Mouse (Mus musculus): ENCODE results near the gene Scp2.

The Scp2 gene

GRCm38 (mm10) chr4:108059601-108060379 is 85.0 kb downstream of the Scp2 start:
- DNase-seq (ENCODE audit: low spot score), result no peak

DNA sequence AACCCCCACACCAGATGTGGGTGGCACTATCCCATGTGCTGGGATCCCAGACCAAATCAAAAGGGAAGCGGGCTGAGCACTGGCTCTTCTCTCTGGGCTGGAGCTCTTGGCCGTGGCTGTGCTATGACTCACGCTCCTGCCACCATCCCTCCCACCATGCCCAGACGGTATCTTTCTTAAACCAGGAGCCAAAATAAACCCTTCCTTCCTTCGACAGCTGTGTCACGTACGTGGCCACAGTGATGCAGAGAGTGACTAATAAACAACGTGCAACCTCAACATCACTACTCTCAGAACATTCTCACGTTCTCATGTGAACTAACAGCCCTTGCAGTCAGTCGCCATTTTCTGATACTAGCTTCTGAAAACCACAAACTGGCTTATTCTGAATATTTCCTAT is 86.6 kb downstream of the Scp2 start:
- DNase-seq (ENCODE audit: low spot score), result no peak

DNA sequence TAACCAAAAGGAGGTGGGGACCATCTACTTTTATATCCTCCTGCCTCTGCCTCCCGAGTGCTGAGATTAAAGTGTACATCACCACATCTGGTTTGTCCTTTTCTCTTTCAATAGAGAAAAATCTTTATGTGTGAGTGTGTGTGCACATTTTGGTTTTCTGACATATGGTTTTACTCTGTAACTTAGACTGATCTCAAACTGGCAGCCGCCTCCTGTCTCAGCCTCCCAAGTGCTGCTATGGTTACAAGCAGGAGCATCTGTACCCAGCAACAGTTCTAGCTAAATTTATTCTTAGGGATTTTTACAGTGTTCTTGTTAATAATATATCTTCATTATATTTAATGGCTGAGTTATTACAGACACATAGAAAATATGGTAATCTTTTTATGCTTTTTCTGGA is 87.6 kb downstream of the Scp2 start:
- no peak for DNase-seq (ENCODE audit: low spot score)

DNA sequence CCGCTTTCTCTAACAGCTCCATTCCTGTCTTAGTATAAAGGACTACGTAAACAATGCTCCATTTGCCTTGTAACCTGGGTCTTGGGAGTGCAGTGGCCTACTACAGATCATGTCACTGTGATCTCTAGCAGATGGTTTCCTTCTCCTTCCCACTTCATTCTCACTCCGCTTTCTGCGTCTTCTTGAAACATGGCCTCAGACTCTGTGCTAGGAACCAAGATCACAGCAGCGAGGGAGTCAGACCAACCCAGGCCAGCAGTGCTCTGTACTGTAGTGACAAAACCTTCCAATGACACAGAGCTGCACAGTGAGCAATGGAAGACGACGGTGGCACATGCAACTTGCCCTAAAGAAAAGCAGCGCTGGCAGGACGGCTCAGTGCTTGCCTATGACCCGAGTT is 88.9 kb downstream of the Scp2 start:
- no peak for DNase-seq (ENCODE audit: low spot score)

DNA sequence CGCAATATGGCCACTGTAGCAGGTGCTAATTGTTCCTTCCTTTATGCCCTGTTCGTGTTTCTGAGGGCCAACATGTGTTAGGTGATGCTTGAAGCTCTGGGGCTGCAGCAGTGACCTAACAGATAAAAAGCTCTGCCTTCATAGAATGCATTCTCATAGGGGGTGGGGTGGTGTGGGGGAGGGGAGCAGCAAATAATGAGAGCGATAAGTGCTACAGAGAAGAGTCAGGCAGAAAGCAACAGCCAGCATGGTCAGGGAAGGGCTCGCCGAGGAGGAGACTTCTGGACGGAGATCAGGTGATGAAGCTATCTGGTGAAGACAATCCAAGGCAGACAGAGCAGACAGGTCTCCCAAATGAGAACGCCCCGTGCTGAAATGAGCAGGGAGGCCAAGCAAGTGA is 92.1 kb downstream of the Scp2 start:
- DNase-seq (ENCODE audit: low spot score), result no peak

DNA sequence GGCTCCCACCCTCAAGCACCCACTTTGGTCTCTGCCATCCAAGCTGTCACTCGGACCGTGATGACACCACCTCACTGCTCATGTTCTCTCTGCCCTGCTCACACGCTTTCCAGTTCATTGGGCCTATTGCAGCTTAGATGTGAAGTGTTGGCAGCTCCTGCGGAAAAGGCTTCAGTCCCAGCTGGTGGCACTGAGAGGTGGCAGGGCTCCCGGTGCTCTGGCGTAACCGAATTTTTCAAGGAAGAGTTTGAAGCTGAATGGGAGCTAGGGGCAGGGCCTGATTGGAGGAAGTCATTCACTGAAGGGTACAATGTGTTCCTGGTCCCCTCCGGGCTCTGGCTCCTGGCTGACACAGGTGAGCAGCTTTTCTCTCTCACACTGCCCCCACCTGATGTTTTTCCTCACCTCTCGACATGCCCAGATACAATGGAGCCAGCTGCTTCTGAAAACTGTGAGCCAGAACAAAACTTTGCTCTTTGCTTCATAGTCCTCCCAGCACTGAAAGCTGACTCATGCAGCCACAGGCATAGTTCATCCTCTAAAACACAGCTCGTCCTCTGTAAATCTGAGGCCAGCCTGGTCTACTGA is 93.0 kb downstream of the Scp2 start:
- no peak for DNase-seq (ENCODE audit: low spot score)

- no peak for DNase-seq (ENCODE audit: low spot score)
Observed at GRCm38 (mm10) chr4:108046136-108046535, 98.7 kb downstream of the Scp2 start.

DNA sequence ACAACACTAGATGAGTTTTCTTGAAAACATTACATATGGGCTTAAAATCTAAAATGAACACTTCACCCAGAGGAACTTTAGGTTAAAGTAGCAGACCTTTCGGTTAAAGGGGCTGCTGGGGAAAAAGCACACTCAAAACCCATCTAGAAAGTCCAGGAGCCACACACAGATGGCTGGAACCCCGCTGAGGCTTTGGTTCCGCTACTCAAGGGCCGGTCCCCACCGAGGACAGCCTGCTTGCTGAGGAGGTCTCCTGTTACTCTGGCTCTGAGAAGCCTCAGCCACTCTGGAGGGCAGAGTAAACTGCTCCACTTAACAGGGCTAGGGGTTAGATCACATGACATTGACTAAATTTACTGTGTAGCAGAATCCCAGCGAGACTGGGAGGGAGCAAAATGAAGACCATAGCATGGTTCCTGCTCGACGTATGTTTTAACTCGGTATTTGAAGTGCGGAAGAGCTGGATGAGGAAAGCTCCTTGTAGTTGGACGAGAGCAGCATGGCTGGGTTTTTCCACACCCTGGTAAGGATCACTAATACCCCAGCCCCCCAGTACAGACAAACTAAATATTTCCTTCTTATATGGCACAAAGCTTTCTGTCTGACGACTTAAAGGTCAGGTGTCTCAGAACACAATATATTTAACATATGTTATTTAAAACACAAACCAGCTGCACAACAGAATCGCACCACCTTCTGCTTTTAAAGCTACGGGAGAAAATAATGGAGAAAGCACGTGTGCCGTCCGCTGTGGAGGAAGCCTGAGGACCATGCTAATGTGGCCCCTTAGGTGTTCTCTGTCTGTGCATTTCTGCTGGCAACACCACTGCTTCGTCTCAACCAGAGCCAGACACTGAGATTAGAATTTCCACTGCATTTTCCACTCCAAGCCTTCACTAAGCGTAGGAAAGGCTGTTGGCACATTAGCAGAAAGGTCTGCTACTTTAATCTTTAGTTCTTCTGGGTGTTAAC is 99.4 kb downstream of the Scp2 start:
- DNase-seq (ENCODE audit: low spot score), result no peak

DNA sequence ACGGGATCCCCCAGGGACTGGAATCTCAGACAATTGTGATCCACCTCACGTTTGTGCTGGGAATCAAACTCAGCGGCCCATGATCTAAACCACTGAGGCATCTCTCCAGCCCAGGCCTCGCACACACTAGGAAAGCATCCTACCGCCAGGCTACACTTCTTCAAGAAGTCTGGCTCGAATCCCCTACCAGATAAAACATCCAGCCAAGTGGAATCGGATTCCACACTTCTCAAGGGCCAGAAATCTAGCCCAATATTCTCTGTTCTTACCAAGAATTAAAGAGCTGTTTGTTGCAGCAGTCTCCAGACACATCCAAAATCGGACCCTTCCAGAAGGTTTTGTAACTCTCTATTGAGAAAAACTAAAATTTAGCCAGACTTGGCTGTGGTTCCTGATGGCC is 107.8 kb downstream of the Scp2 start:
- no peak for DNase-seq (ENCODE audit: low spot score)

DNA sequence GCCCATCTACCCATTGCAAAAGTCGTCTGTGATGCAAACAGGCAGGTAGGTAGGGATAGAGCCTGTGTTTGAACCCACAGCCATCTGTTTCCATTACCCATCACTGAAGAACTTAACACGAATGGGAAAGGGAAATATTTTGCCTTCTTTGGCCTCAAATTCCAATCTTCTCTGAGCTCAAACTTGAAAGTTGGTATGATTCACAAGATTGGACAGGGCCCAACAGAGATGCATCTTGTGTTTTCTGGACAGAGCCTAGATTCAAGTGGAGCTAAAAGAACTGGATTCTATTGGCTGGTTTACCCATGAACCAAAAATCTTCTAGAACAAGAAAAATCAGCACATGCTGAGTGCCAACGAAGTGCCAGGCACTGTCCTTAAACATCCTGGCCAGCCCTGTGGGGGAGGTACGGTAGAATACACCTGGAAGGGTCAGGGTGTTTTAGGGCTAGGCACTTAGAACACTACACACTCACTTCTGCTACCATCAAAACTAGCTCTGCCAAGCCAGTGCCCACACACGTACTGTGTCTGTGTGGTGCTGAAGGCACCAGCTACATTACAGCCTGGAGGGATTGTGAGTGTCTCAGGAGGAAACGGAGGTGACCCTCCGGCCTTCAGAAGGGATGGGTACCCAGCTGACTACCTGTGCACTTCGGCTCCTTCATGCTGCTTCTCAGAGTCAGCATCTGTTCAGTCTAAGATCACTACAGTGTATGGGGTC is 111.6 kb downstream of the Scp2 start:
- DNase-seq (ENCODE audit: low spot score), result no peak

GRCm38 (mm10) chr4:108032352-108032849 is 112.4 kb downstream of the Scp2 start:
- no peak for DNase-seq (ENCODE audit: low spot score)

DNA sequence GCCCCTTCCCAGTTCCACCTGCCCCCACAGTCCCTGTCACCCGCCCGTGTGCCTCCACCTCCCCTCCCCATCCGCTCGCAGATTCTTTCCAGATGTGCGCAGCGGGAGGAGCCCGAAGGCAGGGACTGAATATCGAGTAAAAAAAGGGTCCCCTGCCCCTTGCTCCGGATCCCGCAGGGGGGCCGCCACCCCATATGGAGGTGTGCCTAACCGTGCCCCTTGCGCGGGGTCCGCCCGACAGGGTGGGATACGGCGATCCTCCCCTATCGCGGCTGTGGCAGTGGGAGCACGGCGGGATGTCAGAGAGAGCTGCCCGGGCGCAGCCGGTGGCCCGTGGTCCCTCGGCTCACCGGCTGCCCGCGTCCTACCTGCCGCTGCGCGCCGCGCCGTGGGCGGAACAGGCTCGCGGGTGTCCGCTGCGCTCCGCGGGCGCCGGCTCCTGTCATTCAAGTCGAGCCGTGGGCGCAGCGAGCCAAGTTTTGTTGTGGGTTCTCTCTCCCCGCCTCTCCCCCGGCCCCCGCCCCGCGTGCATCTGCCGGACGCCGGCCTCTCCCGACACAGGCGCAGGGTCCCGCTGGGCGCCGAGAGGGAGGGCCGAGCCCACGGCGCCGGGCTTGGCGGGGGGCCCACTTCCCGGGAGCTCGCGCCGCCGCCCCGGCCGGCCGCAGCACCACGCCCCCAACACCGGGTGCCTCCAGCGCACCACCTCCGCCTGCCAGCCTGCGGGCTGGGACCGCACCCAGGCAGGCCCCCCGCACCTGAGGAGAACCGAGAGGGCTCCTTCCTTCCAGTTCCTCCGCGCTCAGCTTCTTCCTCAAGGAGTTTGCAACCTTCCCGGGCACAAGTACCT is 113.1 kb downstream of the Scp2 start:
- no peak for DNase-seq (ENCODE audit: low spot score)

- DNase-seq (ENCODE audit: low spot score), result no peak
Observed at GRCm38 (mm10) chr4:108030888-108031501, 113.8 kb downstream of the Scp2 start.

GRCm38 (mm10) chr4:108026193-108026592 is 118.6 kb downstream of the Scp2 start:
- DNase-seq (ENCODE audit: low spot score), result no peak

DNA sequence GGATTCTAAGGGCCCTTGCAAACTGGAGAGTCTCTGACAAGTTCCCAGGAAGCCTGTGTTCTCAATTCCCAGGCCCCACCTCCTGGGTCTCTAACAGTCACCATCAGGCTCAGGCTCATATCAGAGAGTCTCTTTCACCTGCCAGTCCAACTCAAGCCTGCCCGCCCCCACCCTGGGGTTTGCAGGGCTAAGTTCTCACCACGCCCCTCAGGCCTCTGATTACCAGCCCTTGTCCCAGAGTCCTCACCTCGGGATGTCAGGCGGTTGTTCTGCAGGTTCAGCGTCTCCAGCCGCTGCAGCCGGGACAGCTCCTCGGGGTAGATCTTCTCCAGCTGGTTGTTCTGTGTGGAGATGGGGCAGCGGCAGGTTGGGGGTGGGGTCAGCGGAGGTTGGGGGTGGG is 119.5 kb downstream of the Scp2 start:
- DNase-seq (ENCODE audit: low spot score), result no peak

DNA sequence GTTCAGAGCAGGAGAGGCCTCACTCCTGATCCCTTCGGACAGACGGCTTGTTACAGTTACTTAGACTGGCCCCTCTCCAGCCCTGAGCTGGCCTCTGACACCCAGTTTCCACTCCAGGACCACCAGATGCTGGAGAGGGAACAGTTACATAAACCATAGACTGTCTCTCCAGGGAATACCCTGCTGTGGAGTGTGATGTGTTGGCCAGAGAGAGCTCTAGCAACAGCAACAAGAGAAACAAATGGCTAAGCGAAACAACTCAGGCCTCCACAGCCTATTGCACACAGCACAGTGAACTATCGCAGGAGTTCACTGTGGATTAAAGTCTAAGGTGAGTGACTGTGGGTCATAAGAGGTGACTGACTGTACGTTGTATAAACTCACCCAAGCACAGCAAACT is 120.2 kb downstream of the Scp2 start:
- DNase-seq (ENCODE audit: low spot score), result no peak

GRCm38 (mm10) chr4:108023186-108023585 is 121.6 kb downstream of the Scp2 start:
- no peak for DNase-seq (ENCODE audit: low spot score)

- DNase-seq (ENCODE audit: low spot score), result no peak
Observed at GRCm38 (mm10) chr4:108020178-108020577, 124.6 kb downstream of the Scp2 start.

- DNase-seq (ENCODE audit: low spot score), result no peak
Observed at GRCm38 (mm10) chr4:108018961-108019921, 125.6 kb downstream of the Scp2 start.
